Mouse (Mus musculus): Measurements from ENCODE around the gene Cd19.

Cd19 gene

GRCm38 (mm10) chr7:126434726-126435125, 20.0 kb upstream of the Cd19 start:
- WGBS, result 91% methylated on average over 7 of the region's 7 CpGs

GRCm38 (mm10) chr7:126429503-126429898, 14.8 kb upstream of the Cd19 start:
- WGBS, result 26% methylated on average over 15 of the region's 15 CpGs

GRCm38 (mm10) chr7:126428631-126429502, 14.2 kb upstream of the Cd19 start, which contains the start of gene Rabep2:
Gene Rabep2 (plus strand): TSS chr7:126428759.
- WGBS, result under 1% methylated on average over 81 of the region's 82 CpGs

- 29% methylated on average over 4 of the region's 4 CpGs for WGBS
These were observed 13.5 kb upstream of the Cd19 start for GRCm38 (mm10) chr7:126428154-126428553.

GRCm38 (mm10) chr7:126427323-126427860, 12.7 kb upstream of the Cd19 start:
- WGBS, result 63% methylated on average over 13 of the region's 13 CpGs

- WGBS, result 77% methylated on average over 6 of the region's 6 CpGs
These were observed 9.5 kb upstream of the Cd19 start for GRCm38 (mm10) chr7:126424161-126424560.

- 89% methylated on average over 5 of the region's 5 CpGs for WGBS
These were observed 7.1 kb upstream of the Cd19 start for GRCm38 (mm10) chr7:126421756-126422155.

- 63% methylated on average over 3 of the region's 3 CpGs for WGBS
These were observed 3.8 kb upstream of the Cd19 start for GRCm38 (mm10) chr7:126418496-126418895.

- 85% methylated on average over 4 of the region's 4 CpGs for WGBS
These were observed 2.9 kb upstream of the Cd19 start for GRCm38 (mm10) chr7:126417606-126418005.

- WGBS, result 58% methylated on average over 8 of the region's 8 CpGs
These were observed 2.4 kb upstream of the Cd19 start for GRCm38 (mm10) chr7:126417045-126417444.

GRCm38 (mm10) chr7:126416615-126417014, 1.9 kb upstream of the Cd19 start:
- 71% methylated on average over 2 of the region's 2 CpGs for WGBS

- WGBS, result 91% methylated on average over 4 of the region's 4 CpGs
These were observed 3.6 kb downstream of the Cd19 start for GRCm38 (mm10) chr7:126411061-126411460.

GRCm38 (mm10) chr7:126408686-126409085, 6.0 kb downstream of the Cd19 start:
- WGBS, result 88% methylated on average over 2 of the region's 2 CpGs

- 77% methylated on average over 8 of the region's 8 CpGs for WGBS
These were observed 12.2 kb downstream of the Cd19 start for GRCm38 (mm10) chr7:126402518-126402917.

GRCm38 (mm10) chr7:126399548-126399947, 15.1 kb downstream of the Cd19 start:
- 11% methylated on average over 5 of the region's 5 CpGs for WGBS

GRCm38 (mm10) chr7:126397822-126398221, 16.9 kb downstream of the Cd19 start:
- 95% methylated on average over 4 of the region's 4 CpGs for WGBS

- 56% methylated on average over 6 of the region's 6 CpGs for WGBS
These were observed 17.5 kb downstream of the Cd19 start for GRCm38 (mm10) chr7:126397221-126397620.

- under 1% methylated on average over 59 of the region's 59 CpGs for WGBS
These were observed 18.2 kb downstream of the Cd19 start, which contains the start of gene Nfatc2ip for GRCm38 (mm10) chr7:126396298-126397119. Gene Nfatc2ip (minus strand): TSS chr7:126396737.

GRCm38 (mm10) chr7:126392086-126392884, 22.4 kb downstream of the Cd19 start:
- 91% methylated on average over 7 of the region's 7 CpGs for WGBS

- 100% methylated on average over 1 of the region's 1 CpGs for WGBS
These were observed 26.5 kb downstream of the Cd19 start for GRCm38 (mm10) chr7:126388185-126388584.

GRCm38 (mm10) chr7:126383565-126383964, 31.1 kb downstream of the Cd19 start:
- 75% methylated on average over 5 of the region's 5 CpGs for WGBS
